Mouse (Mus musculus) erythroblast, embryonic 14.5 days (primary cell): ENCODE data around the gene Casc4.

ENCODE experiments used
- GATA1 ChIP-seq: IDR thresholded peaks from 2 replicates; pipeline ENCODE4 v1.6.1; 2012; ENCODE audit warnings: low read length, inconsistent platforms, mixed read lengths
- TAL1 ChIP-seq: IDR thresholded peaks from 3 replicates; pipeline ENCODE4 v1.6.1; 2012; ENCODE audit warnings: low read length, inconsistent platforms, mixed read lengths

DNA sequence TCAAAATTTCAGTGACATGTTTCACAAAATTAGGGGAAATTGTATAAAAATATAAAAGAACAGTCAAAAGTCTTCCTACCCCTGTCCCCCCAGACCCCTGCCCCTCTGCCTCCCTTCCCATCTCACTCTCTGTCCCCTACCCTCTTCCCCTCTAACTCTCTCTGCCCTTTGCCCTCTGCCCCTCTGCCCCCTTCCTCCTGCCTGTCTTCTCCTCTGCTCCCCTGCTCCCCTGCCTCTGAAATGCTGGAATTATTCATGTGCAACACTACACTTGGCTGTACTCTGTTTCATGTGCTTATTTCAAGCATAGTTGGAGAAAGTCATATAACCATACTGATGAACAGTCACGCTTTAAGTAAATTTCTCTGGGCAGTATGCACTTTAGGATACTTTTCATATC is 19.6 kb downstream of the Casc4 start:
- no peak for TF ChIP-seq TAL1
- no peak for TF ChIP-seq GATA1
